Mouse (Mus musculus) C2C12 (cell line): ENCODE data around the gene Gm49405. TPM values are rescaled to one million over a fixed set of nuclear protein-coding genes. Genes with fewer than 3 reads are reported as not detected.

Source experiments
- H3K27me3 ChIP-seq: one replicate; pipeline ENCODE4 v1.6.1; 2011; ENCODE audit not compliant: control insufficient read depth, insufficient read depth, insufficient read length
- H3K36me3 ChIP-seq: one replicate; pipeline ENCODE4 v1.6.1; 2011; ENCODE audit not compliant: control insufficient read depth, insufficient read depth
- H3K4me3 ChIP-seq: one replicate; pipeline ENCODE4 v1.5.1; 2011; ENCODE audit warnings: mild to moderate bottlenecking, control low read depth; ENCODE audit not compliant: poor library complexity, insufficient read depth, severe bottlenecking
- H3K79me2 ChIP-seq: one replicate; pipeline ENCODE4 v1.6.1; 2011; ENCODE audit not compliant: control insufficient read depth, insufficient read depth
- H3K79me3 ChIP-seq: one replicate; pipeline ENCODE4 v1.6.1; 2011; ENCODE audit warnings: low read depth, control low read depth
- H3ac ChIP-seq: one replicate; pipeline ENCODE3; 2011; ENCODE audit warnings: low read depth; ENCODE audit not compliant: control insufficient read depth, insufficient read length
- CEBPB ChIP-seq: IDR thresholded peaks from one replicate; pipeline ENCODE4 v1.6.1; 2011; ENCODE audit warnings: low read depth, mild to moderate bottlenecking, control low read depth, moderate library complexity
- CTCF ChIP-seq: IDR thresholded peaks from one replicate; pipeline ENCODE4 v1.5.1; 2011; ENCODE audit not compliant: control insufficient read depth, insufficient read depth, insufficient read length
- FOSL1 ChIP-seq: IDR thresholded peaks from one replicate; pipeline ENCODE4 v1.8.0; 2011; ENCODE audit warnings: mild to moderate bottlenecking, low read length; ENCODE audit not compliant: poor library complexity, insufficient read depth, severe bottlenecking
- MAX ChIP-seq: IDR thresholded peaks from one replicate; pipeline ENCODE4 v1.6.1; 2011; ENCODE audit warnings: mild to moderate bottlenecking, control low read depth
- MYOD1 ChIP-seq: IDR thresholded peaks from one replicate; pipeline ENCODE4 v1.6.1; 2011; ENCODE audit warnings: low read depth; ENCODE audit not compliant: control insufficient read depth, insufficient read length
- MYOG ChIP-seq: IDR thresholded peaks from one replicate; pipeline ENCODE4 v1.6.1; 2011; ENCODE audit not compliant: control insufficient read depth, insufficient read length; ENCODE audit errors: extremely low read depth
- USF1 ChIP-seq: IDR thresholded peaks from one replicate; pipeline ENCODE4 v1.6.1; 2011; ENCODE audit warnings: low read depth, mild to moderate bottlenecking, control low read depth, moderate library complexity
- polyA plus RNA-seq: library from polyadenylated mRNA; unstranded; fragments of >200 nt; fragmentation: generic; extraction: Trizol; gene quantifications from one replicate; pipeline ENCODE4 v1.2.1, GENCODE M21; 2012; ENCODE audit warnings: missing spikeins

Gm49405 gene
- polyA plus RNA-seq, 1 experiment, result 0.28 TPM

GRCm38 (mm10) chr19:4001752-4002151 is 1.3 kb downstream of the Gm49405 start:
- no peaks in the 10 kb centered on the region for H3K79me3 ChIP-seq
- peaks cover 16% of the 10 kb centered on the region for H3K36me3 ChIP-seq
- H3K79me2 ChIP-seq, result no peaks in the 10 kb centered on the region
- TF ChIP-seq MYOG (no peak), CTCF (no peak), CEBPB (no peak), MYOD1 (no peak), USF1 (no peak), MAX (no peak), FOSL1 (no peak)
- H3K4me3 ChIP-seq, result no peak overlapping the region
- H3ac ChIP-seq, result no peak overlapping the region
- no peaks in the 10 kb centered on the region for H3K27me3 ChIP-seq

DNA sequence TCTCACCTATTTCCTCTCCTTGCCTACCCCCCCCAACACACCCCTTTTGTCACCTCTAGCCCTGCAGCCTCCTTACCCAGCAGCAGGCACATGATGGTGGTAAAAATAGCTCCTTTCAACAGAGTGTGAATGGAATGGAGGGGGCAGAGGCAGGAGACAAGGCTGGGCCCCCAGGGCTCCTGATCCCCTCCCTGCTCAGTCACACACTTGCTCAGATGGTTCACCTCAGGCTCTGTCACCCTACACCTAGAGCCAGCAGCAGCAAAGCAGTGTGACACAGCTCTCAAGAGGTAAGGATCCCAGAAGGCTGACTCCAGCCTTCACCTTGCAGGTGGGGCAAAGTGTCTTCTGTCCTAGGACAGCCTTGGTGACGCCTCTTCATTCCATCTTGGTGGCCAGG is 2.7 kb downstream of the Gm49405 start, which contains the start of gene Doc2g:
Gene Doc2g (plus strand): TSS at position 202 of the 400 bp plus-strand sequence.
- Histone ChIP-seq H3K27me3 (no peaks in the 10 kb centered on the region), H3ac (no peak within 1 kb of the TSS), H3K36me3 (peaks cover 27% of the 10 kb centered on the region), H3K4me3 (no peak within 1 kb of the TSS), H3K79me2 (no peaks in the 10 kb centered on the region), H3K79me3 (no peaks in the 10 kb centered on the region)
- TF ChIP-seq CTCF, result no peak
- no peak for TF ChIP-seq MAX
- TF ChIP-seq CEBPB, result no peak

DNA sequence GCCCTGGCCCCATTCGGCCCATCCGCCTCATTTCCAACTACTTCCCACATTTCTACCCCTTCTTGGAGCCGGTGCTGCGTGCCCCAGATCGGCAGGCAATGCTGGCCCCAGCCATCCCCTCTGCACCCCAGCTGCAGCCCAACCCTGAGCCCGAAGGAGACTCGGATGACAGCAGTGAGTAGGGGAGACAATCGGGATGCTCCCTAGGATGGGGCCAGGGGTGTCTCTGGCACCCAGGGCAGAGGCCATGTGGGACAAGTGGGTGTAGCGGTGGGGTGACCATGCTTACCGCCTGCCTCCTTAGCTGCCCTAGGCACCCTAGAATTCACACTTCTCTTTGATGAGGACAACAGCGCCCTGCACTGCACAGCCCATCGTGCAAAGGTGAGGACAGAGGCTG is 3.2 kb downstream of the Gm49405 start:
- peaks cover 32% of the 10 kb centered on the region for H3K36me3 ChIP-seq
- H3ac ChIP-seq, result no peak overlapping the region
- no peaks in the 10 kb centered on the region for H3K79me3 ChIP-seq
- H3K79me2 ChIP-seq, result no peaks in the 10 kb centered on the region
- no peak overlapping the region for H3K4me3 ChIP-seq
- no peaks in the 10 kb centered on the region for H3K27me3 ChIP-seq
- TF ChIP-seq MYOG (no peak), CTCF (no peak), USF1 (no peak), CEBPB (no peak), FOSL1 (no peak), MAX (no peak), MYOD1 (no peak)

- no peak for TF ChIP-seq MAX
- TF ChIP-seq MYOD1, result no peak
- no peak for TF ChIP-seq CEBPB
- TF ChIP-seq FOSL1, result no peak
- TF ChIP-seq MYOG, result no peak
- no peak for TF ChIP-seq USF1
- TF ChIP-seq CTCF, result no peak
- Histone ChIP-seq H3K4me3 (no peak overlapping the region), H3K27me3 (no peaks in the 10 kb centered on the region), H3ac (no peak overlapping the region), H3K79me2 (no peaks in the 10 kb centered on the region), H3K79me3 (no peaks in the 10 kb centered on the region), H3K36me3 (peaks cover 36% of the 10 kb centered on the region)
These were observed 3.9 kb downstream of the Gm49405 start for GRCm38 (mm10) chr19:4004331-4004730.

DNA sequence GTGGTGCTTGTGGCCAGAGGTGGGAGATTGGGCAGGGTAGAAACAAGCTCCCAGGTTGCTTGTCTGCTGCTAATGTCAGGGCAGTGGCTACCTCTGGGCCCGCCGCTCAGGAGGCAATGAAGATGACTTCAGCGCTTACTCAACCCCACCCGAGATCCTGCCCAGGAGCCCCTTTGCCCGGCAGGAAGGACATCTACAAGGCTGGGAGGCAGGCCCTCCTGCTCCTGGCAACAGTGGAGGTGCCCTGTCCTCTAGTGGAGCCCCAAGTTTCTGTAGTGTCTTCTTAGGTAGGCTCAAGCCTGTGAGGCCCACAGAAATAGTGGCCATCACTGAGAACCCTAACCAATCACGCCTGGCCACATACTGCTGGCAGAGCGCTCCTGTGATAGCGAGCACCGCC is 4.7 kb downstream of the Gm49405 start:
- Histone ChIP-seq H3K79me3 (no peaks in the 10 kb centered on the region), H3K27me3 (no peaks in the 10 kb centered on the region), H3K4me3 (no peak overlapping the region), H3K36me3 (peaks cover 43% of the 10 kb centered on the region), H3K79me2 (no peaks in the 10 kb centered on the region), H3ac (no peak overlapping the region)
- TF ChIP-seq CEBPB (no peak), USF1 (no peak), FOSL1 (no peak), MAX (no peak), MYOD1 (no peak)

- peaks cover 50% of the 10 kb centered on the region for H3K36me3 ChIP-seq
- TF ChIP-seq CTCF (no peak), FOSL1 (no peak), MAX (no peak), MYOG (no peak), CEBPB (no peak), MYOD1 (no peak), USF1 (no peak)
- H3K27me3 ChIP-seq, result no peaks in the 10 kb centered on the region
- no peaks in the 10 kb centered on the region for H3K79me3 ChIP-seq
- peaks cover 1% of the 10 kb centered on the region for H3K79me2 ChIP-seq
- H3ac ChIP-seq, result no peak overlapping the region
- H3K4me3 ChIP-seq, result no peak overlapping the region
These were observed 5.5 kb downstream of the Gm49405 start for GRCm38 (mm10) chr19:4005971-4006370.
